Mouse (Mus musculus) testis, adult 2 months (tissue): ENCODE data around the gene Epx.

ENCODE experiments used
- CTCF ChIP-seq: fragments of 200-500 bp; IDR thresholded peaks from 2 replicates; pipeline ENCODE4 v1.5.1; 2012; ENCODE audit warnings: low read depth, mild to moderate bottlenecking, inconsistent platforms, low read length, moderate library complexity; ENCODE audit not compliant: control insufficient read depth, insufficient read depth, insufficient replicate concordance
- POLR2A ChIP-seq: fragments of 200-500 bp; IDR thresholded peaks from 2 replicates; pipeline ENCODE4 v1.6.1; 2012; ENCODE audit warnings: low read depth, mild to moderate bottlenecking, inconsistent platforms, low read length, moderate library complexity; ENCODE audit not compliant: control insufficient read depth

GRCm38 (mm10) chr11:87875436-87875835, at the start of gene Epx:
- TF ChIP-seq CTCF: no peak
- no peak for TF ChIP-seq POLR2A
